Mouse (Mus musculus): ENCODE measurements at regions not wholly inside any gene's neighbourhood (a gene's known extent, or its start where the extent isn't known, plus 50 kb on each side); places are given as distances from the start of the nearest gene placed in this dataset.
A peak's percentile ranks its signal among the peaks of the same experiment; 100 is the strongest.

- no peak for DNase-seq
Observed at GRCm38 (mm10) chr9:100404426-100404825, 82.2 kb downstream of the Il20rb start.

- DNase-seq: no peak
Observed at GRCm38 (mm10) chr9:100400366-100400765, 86.2 kb downstream of the Il20rb start.

GRCm38 (mm10) chr9:100396340-100396910, 90.2 kb downstream of the Il20rb start:
- no peak for DNase-seq

GRCm38 (mm10) chr9:100395711-100396110, 90.9 kb downstream of the Il20rb start:
- peak; percentile 82 for DNase-seq

- DNase-seq: no peak
Observed at GRCm38 (mm10) chr9:100394632-100395031, 92.0 kb downstream of the Il20rb start.

- no peak for DNase-seq
Observed at GRCm38 (mm10) chr9:100394166-100394565, 92.4 kb downstream of the Il20rb start.

- no peak for DNase-seq
Observed at GRCm38 (mm10) chr9:100392262-100392661, 94.3 kb downstream of the Il20rb start.

- DNase-seq: no peak
Observed at GRCm38 (mm10) chr9:100391566-100392213, 94.9 kb downstream of the Il20rb start.

- no peak for DNase-seq
Observed at GRCm38 (mm10) chr9:100388393-100388792, 98.2 kb downstream of the Il20rb start.

- DNase-seq: no peak
Observed at GRCm38 (mm10) chr9:100387171-100387685, 99.4 kb downstream of the Il20rb start.

- peak; percentile 80 for DNase-seq
Observed at GRCm38 (mm10) chr9:100382492-100382891, 104.1 kb downstream of the Il20rb start.

GRCm38 (mm10) chr9:100369921-100370320, 116.7 kb downstream of the Il20rb start:
- no peak for DNase-seq

GRCm38 (mm10) chr9:100366816-100367215, 119.8 kb downstream of the Il20rb start:
- no peak for DNase-seq

GRCm38 (mm10) chr9:100359934-100360716, 126.5 kb downstream of the Il20rb start:
- DNase-seq: peak; percentile 15

- no peak for DNase-seq
Observed at GRCm38 (mm10) chr9:100357553-100357952, 129.0 kb downstream of the Il20rb start.

GRCm38 (mm10) chr9:100340796-100341195, 145.8 kb downstream of the Il20rb start:
- no peak for DNase-seq

- no peak for DNase-seq
Observed at GRCm38 (mm10) chr9:100307765-100308164, 178.8 kb downstream of the Il20rb start.

GRCm38 (mm10) chr9:100307364-100307763, 179.2 kb downstream of the Il20rb start:
- DNase-seq: no peak

- DNase-seq: no peak
Observed at GRCm38 (mm10) chr9:100303762-100304161, 182.8 kb downstream of the Il20rb start.

- no peak for DNase-seq
Observed at GRCm38 (mm10) chr9:100301613-100302012, 185.0 kb downstream of the Il20rb start.

- DNase-seq: no peak
Observed at GRCm38 (mm10) chr9:100277361-100277760, 209.2 kb downstream of the Il20rb start.

- DNase-seq: no peak
Observed at GRCm38 (mm10) chr9:100266528-100267387, 219.8 kb downstream of the Il20rb start.

All from adrenal gland, postnatal 25 days (tissue).